Comparison of ENCODE assay signal across 8 mouse cellular contexts in the genomic region with DNA sequence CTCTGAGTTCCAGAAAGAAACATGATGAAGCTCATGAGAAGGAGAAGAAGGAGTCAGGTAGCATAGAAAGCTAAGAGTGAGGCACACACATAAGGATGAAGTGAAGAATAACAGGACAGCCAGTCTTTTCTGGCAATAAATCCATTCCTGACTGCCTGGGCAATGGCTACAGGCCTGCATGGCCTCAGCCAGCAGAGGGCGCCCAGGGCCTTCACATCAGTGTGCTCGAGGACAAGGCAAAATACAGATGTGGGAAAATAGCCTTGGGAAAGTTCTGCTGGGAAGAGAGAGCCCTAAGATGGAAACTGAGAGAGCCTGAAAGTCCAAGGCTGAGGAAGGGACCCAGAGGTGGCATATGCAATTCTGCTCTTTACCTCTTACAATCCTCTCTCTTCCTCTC. TPM values are rescaled to one million over a fixed set of nuclear protein-coding genes. Genes with fewer than 3 reads are reported as not detected.
DNase-seq lines count a peak whose midpoint lies in the region; ATAC-seq and TF ChIP-seq lines count a peak whose summit lies in the region.

No protein-coding gene starts in this region.

- no peaks in the 10 kb centered on the region for H3K27me3 ChIP-seq in intestine, embryonic 14.5 days (replicated peaks; ENCODE audit: control insufficient read depth, insufficient read depth, low read length)

- peak; percentile 50 for DNase-seq in adrenal gland, adult 8-10 months
- peak; percentile 65 to 87 for DNase-seq in cerebellum, postnatal 4 days (ENCODE audit: low spot score in 2 of 2)
- peak; percentile 80 for DNase-seq in gastrocnemius, adult 2 months
- peak; percentile 86 for DNase-seq in intestine, embryonic 14.5 days (ENCODE audit: low spot score)
- peak; percentile 81 to 86 for DNase-seq in left cerebral cortex, adult 2 months (ENCODE audit: extremely low spot score in 1 of 2, low spot score in 2 of 2)
- DNase-seq in mesoderm, embryonic 11.5 days (ENCODE audit: low read depth, low spot score), result peak; percentile 84
- DNase-seq in skeletal muscle tissue, adult 2 months (ENCODE audit: low read depth, low spot score), result peak; percentile 32

- no peaks in the 10 kb centered on the region for H3K9me3 ChIP-seq in intestine, embryonic 14.5 days (ENCODE audit: control insufficient read depth, low read length)

- H3K27ac ChIP-seq in gastrocnemius, adult 2 months, result no peak overlapping the region
- no peak overlapping the region for H3K27ac ChIP-seq in intestine, embryonic 14.5 days (ENCODE audit: low read depth)
- H3K27ac ChIP-seq in left cerebral cortex, adult 2 months, result no peak overlapping the region

- no peak overlapping the region for H3K9ac ChIP-seq in intestine, embryonic 14.5 days (ENCODE audit: low read length)

- 0% methylated on average over 2 of the region's 2 CpGs for WGBS in intestine, embryonic 14.5 days

- TF ChIP-seq CTCF in gastrocnemius, adult 2 months (IDR thresholded peaks at IDR 0.05), result peak; percentile 96
- TF ChIP-seq CTCF in left cerebral cortex, adult 2 months (IDR thresholded peaks at IDR 0.05), result peak; percentile 98

- H3K4me1 ChIP-seq in intestine, embryonic 14.5 days (replicated peaks; ENCODE audit: control insufficient read depth, insufficient read depth, low read length), result no peaks in the 10 kb centered on the region; the same call in 1 of the 2 replicates

- ATAC-seq in intestine, embryonic 14.5 days (replicated peaks; ENCODE audit: low FRiP score, low TSS enrichment, low read depth), result no peak; the same call in 1 of the 2 replicates
- no peak for ATAC-seq in erythroid progenitor cell, adult 5-6 weeks (replicated peaks; ENCODE audit: low FRiP score, poor library complexity, severe bottlenecking)

- H3K4me2 ChIP-seq in intestine, embryonic 14.5 days (ENCODE audit: low read length), result no peak overlapping the region

- no peak overlapping the region for H3K4me3 ChIP-seq in gastrocnemius, adult 2 months
- H3K4me3 ChIP-seq in intestine, embryonic 14.5 days (ENCODE audit: low read depth, low read length), result no peak overlapping the region
- no peak overlapping the region for H3K4me3 ChIP-seq in left cerebral cortex, adult 2 months

- H3K36me3 ChIP-seq in intestine, embryonic 14.5 days (ENCODE audit: control insufficient read depth, insufficient read depth, low read length), result no peaks in the 10 kb centered on the region

- intact Hi-C loops in gastrocnemius, adult 2 months (cut with DNase I), result loop anchor here (2.0 kb wide), 1 partner anchor 136 kb away; no protein-coding TSS in a partner anchor
- intact Hi-C loops in left cerebral cortex, adult 2 months (cut with DNase I), result loop anchor here (2.0 kb wide), 2 partner anchors 136 to 746 kb away; no protein-coding TSS in a partner anchor

RNA-seq across cellular contexts. Expression of gene Trim32, which starts 49.9 kb away (rescaled TPM):
- 10 to 100 TPM; 35.3 to 45.1 (median 41.8) TPM for total RNA-seq in adrenal gland, adult 8-10 months (2022)
- total RNA-seq in gastrocnemius, adult 2 months (2021), result 10 to 100 TPM; 10.7 to 11.0 TPM
- 56.1 and 63.0 TPM in 2 replicates for polyA plus RNA-seq in intestine, embryonic 14.5 days (2014; fragmentation: Nextera tagmentation; extraction: Ambion mirVana)
- 100 to 1,000 TPM; 212 to 244 TPM for total RNA-seq in left cerebral cortex, adult 2 months (2021)
- 1.1 and 3.8 TPM in 2 replicates for total RNA-seq in erythroid progenitor cell, adult 5-6 weeks (2015; ENCODE audit: low replicate concordance)
- total RNA-seq in erythroid progenitor cell, adult 5-6 weeks (2017; ENCODE audit: low replicate concordance), result 0.77 and 1.2 TPM in 2 replicates

Comparison
In these comparisons a context has a peak if more than half of its experiments do, and no peak if none do; other contexts are left out.
1. DNase-seq: peak in every context shown above with its lines; median percentile 86 in intestine, embryonic 14.5 days; 84 in mesoderm, embryonic 11.5 days; 84 in left cerebral cortex, adult 2 months; 80 in gastrocnemius, adult 2 months; 76 in cerebellum, postnatal 4 days; 50 in adrenal gland, adult 8-10 months; 32 in skeletal muscle tissue, adult 2 months.
2. RNA of gene Trim32, which starts 49.9 kb away (total RNA-seq): 212 to 244 TPM in left cerebral cortex, adult 2 months; 35.3 to 45.1 TPM in adrenal gland, adult 8-10 months, 10.7 to 11.0 TPM in gastrocnemius, adult 2 months and 0.77 to 3.8 TPM in erythroid progenitor cell, adult 5-6 weeks; every median in the first group is over 4 times any median in the second.